Mouse (Mus musculus): ENCODE measurements around the gene Tvp23a.
A peak's percentile ranks its signal among the peaks of the same experiment; 100 is the strongest.

DNA sequence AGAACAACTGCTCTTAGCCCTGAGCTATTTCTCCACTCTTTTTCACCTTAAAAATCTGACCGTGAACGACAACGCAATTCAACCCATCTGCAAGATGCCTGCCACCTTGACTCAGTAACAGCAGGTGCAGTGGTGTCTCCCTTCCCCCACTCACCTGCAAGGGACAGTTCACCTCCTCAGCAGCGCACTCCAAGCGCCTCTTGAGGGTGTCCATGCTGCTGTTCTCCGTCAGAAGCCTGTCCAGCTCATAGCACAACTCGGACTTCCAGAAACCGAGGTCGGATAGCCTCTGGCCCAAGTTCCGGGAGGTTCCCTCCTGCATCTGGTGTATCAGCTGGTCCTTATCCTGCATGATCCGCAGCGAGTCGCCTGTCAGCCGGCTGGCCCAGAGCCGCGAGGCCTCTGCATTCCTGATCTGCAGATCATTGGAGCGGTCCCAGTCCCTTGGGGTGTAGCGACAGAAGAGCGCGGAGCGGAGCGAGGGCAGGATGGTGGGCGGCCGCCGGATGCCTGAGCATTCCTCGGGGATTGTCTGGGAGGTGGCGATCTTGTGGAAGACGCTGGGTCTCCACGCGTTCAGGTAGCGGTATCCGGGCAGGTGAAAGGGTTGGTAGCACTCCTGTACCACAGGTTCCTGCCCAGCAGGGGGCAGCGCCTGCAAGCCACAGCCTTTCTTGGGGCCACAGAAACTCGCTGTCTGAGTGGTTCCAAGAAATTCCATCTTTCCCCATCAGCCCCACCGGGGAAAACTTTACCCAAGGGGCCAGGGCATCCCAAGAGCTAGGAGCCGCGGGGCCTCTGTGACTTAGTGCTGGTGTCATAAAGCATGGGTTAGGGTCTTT lies 52.2 kb downstream of the Tvp23a start, which contains the start of gene Tekt5:
- peak; percentile 28 for TF ChIP-seq CTCF (conservative IDR thresholded peaks at IDR 0.05; ENCODE audit: low read length)
- TF ChIP-seq NANOG (IDR thresholded peaks at IDR 0.05; ENCODE audit: borderline replicate concordance, low read length) = no peak

Data from E14TG2a.4 (cell line).